Mouse (Mus musculus): ENCODE measurements at regions not wholly inside any gene's neighbourhood (a gene's known extent, or its start where the extent isn't known, plus 50 kb on each side); places are given as distances from the start of the nearest gene placed in this dataset.
A peak's percentile ranks its signal among the peaks of the same experiment; 100 is the strongest.
"Not testable (repeated sequence)": the region's sequence is repeated elsewhere in the genome, so short reads cannot be mapped to it uniquely, and the experiment has no call there.

- not testable (repeated sequence) for DNase-seq
These were observed 90.8 kb upstream of the Srd5a2 start for GRCm38 (mm10) chr17:74138517-74138916.

- peak; percentile 4 for DNase-seq
These were observed 87.3 kb upstream of the Srd5a2 start for GRCm38 (mm10) chr17:74134976-74135375.

GRCm38 (mm10) chr17:74131534-74131933 lies 83.8 kb upstream of the Srd5a2 start:
- no peak for DNase-seq

GRCm38 (mm10) chr17:74122944-74123343 lies 75.2 kb upstream of the Srd5a2 start:
- no peak for DNase-seq

- DNase-seq: no peak
These were observed 73.3 kb upstream of the Srd5a2 start for GRCm38 (mm10) chr17:74120969-74121368.

Measured in lung, postnatal 10 days (tissue).